Mouse (Mus musculus) naive thymus-derived CD4-positive, alpha-beta T cell, adult 2 months (primary cell): ENCODE data around the gene Mybpc3.
A peak's percentile ranks its signal among the peaks of the same experiment; 100 is the strongest.

Experiments
- DNase-seq: peaks from one replicate; pipeline ENCODE4 v3.0.0-alpha.2; 2011; ENCODE audit warnings: low read depth

The Mybpc3 gene

DNA sequence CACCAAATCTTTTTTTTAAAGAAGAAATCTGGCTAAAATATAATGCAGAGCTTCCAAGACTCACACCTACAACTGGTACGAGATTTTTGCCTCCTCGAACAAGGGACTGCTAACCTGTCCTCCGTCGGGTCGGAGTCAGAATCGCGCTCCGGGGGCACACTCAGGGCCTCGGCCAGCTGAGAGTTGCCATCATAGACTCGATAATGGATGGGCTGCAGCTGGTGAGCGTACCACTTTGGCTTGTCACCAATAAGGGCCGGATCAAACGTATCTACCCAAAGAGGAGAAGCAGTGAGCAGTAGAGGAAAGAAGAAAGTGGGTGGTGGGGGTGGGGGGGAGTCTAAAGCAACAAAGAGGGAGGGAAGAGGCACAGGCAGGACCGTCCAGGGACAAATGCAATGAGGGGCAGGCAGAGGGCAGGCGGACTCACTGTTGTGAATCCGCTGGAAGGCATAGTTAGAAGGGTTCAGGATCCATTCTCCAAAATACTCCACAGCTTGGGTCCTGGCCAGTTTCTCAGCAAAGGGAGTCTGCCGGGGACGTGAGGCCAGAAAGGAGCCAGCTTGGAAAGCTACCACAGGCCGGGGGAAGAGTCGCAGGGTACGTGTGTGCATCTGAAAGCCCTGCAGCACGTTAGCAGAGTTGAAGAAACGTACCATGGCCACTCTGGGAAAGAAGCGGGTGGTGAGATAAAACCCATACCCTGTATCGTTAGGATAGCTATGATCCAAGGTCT is 51.8 kb downstream of the Mybpc3 start:
- DNase-seq: no peak

DNA sequence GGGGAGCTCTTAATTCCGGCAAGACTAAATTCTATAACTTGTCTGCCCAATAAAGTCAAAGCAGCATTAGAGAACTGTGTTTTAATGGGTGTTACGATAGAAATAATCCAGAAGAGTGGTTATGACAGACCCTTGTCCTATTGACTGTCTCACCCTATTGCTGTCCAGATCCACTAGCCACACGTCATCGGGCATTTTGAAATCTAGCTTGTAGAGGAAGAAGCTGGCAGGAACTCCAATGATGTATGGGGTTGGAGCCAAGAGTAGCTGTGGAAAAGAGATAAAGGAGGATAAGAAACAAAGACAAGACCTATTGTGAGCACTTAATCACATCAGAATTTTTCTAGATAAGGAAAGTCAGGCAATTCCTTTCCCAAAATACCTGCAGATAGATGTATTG is 57.5 kb downstream of the Mybpc3 start:
- DNase-seq: no peak

DNA sequence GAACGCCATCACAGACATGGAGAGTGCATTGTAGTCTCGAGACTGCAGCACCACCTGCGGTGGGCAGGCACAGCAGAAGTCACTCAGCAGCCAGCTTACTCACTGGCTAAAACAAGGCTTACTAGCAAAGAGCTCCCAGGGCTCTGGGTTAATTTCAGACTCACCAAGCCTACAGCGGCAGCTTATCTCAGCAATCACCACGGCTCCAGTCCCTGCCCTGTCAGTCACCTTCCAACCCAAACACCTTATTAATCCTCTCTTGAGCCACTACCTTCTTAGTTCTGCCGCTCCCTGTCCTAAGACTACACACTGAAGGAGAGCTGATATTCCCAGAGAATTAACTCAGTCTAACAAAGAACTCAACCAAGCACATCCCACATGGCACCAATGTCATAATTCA is 58.3 kb downstream of the Mybpc3 start:
- DNase-seq: no peak

DNA sequence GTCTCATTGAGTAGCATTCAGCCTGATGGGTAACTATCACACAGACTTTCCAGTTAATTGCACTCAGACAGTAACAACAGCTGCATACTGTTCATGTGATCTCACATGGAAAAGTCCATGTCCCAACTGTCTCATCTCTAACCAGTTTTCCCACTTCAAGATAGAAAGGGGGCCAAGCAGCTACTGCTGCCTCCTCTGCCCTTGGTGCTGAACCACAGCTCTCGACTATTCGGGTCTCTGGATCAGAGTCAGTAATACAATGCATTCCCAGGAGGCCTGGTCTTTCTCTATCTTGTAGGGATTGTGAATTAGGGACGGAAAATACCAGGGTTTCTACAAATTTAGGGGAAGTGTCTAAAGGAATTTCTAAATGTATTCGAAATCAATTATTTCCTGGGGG is 61.9 kb downstream of the Mybpc3 start:
- DNase-seq: no peak

DNA sequence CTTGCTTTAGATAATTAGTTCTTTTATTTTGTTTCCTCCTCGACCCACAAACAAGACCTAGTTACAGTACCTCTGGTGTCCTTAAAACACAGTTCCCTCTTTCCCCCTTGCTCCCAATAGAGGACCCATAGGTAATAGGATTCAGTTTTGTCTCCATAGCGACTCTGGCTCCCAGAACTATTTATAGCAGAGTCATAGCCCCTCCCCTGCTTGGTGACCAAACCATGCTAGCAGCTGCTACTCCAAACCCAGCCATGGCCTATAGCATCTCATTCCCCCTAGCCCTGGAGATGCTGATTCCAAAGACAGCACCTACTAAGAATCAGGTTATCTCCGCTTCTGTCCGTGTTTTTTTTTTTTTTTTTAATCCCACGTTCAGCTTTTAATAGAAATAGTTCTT is 62.8 kb downstream of the Mybpc3 start:
- DNase-seq: no peak

DNA sequence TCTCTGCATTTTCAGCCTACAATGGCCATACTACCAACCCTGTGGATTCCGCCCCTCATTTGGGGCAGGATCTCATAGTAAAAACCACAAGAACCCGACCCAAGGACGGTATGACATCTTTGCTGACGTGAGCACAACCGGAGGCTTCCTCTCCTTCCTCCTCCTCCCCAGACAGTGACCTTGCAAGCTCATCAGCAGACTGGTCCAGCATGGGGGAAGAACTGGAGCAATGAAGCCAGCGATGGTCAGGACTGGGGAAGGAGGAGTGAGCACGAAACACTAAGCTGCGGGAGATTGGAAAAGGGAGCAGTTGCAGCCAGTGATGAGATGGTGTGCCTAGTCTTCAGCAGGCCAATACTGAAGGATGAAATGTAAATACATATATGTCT is 64.1 kb downstream of the Mybpc3 start:
- peak; percentile 65 for DNase-seq

DNA sequence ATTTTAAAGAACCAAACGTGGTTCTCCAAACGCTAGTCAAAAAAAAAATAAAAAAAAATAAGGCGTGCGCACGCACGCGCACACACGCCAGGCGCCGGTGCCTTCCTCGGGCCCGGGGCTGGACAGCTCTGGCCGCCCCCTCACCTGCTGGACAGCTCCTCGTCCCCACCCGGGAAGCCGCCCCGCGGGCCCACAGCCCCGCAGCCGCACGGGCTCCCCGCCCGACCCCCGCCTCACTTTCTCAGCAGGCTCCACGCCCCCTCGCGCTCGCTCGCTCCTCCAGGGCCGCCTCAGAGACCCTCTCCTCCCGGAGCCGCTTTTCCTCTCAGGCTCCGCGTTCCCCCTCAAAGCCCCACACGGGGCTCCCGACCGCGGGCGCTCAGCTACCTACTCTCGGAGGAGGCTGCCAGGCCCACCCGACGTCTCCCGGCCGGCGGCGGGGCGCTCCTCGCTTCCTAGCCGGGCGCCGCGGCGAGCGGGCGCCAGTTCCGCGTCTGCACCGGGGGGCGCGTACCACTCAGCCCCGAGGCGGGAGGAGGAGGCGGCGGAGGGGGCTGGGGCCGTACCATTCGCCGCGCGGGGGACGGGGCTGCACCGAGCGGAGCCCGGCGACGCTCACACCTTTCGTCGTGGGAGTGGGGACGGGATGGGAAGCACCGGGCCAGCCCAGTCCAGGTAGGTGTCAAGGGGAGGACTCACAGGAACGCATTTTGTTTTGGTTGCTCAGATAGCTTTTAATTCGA is 64.6 kb downstream of the Mybpc3 start:
- no peak for DNase-seq

GRCm38 (mm10) chr2:91183148-91183513 is 65.2 kb downstream of the Mybpc3 start:
- DNase-seq: peak; percentile 98

DNA sequence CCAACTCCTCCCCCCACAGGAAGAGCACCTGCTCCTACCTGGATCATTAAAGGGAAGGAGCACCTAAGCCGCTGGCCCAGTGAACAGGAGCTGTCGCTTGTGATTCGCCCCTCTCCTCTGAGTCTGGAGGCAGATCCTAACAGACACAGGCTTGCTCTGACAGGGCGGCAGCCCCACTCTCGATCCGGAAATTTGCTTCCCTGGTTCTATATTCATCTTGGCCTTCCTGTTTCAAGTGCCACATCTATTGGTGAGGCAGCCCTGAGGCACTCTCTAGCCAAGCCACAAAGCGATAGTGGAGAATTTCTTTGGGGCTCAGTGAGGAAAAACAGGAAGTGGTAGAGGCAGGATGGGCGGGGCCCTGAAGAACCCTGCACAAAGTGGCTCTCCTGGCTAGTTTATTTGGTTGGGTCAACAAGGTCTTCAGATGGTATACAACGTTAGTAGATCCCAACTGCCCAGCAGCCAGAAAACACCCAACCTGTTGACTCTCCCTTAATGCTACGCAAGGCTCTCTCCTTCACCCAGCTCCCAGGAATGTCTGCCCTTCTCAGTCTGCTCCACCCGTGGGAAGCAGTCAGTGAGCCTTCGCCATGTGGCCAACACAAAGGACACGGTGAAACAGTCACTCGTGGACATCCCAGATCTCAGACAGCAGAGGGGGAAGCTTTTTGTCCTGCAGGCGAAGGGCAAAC is 65.9 kb downstream of the Mybpc3 start, which contains the start of gene Madd:
Gene Madd, minus strand, starts transcription at position 127 of the 695 bp plus-strand sequence.
- peak; percentile 86 for DNase-seq
